Mouse (Mus musculus): Measurements from ENCODE around the gene Tram1l1.
A peak's percentile ranks its signal among the peaks of the same experiment; 100 is the strongest.
"Not testable (repeated sequence)": the region's sequence is repeated elsewhere in the genome, so short reads cannot be mapped to it uniquely, and the experiment has no call there.

The Tram1l1 gene

DNA sequence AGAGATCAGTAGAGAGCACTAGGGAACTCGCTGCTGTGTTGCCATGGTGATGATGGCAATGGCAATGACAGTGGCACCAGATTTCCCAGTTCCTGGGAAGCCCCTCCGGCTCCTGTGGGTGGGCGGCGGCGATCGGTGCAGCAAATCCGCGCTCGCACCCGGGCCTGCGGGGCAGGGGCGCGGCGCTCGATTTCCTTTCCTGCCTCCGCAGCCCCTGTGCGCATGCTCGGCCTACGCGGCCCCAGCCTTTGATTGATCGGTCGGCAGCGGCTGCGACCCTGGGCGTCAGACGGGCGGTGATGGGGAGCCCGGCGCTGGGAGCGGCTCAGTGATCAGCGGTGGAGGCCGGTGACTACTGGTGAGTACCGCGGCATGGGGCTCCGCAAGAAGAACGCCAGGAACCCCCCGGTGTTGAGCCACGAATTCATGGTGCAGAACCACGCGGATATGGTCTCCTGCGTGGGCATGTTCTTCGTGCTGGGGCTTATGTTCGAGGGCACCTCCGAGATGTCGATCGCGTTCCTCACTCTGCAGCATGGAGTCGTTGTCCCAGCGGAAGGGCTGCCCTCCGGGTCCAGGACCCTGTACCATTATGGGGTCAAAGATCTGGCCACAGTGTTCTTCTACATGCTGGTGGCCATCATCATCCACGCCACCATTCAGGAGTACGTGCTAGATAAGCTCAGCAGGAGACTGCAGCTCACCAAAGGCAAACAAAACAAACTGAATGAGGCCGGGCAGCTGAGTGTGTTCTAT is at the start of gene Tram1l1:
TSS of gene Tram1l1 (plus strand) at position 35 of the 756 bp plus-strand sequence.
- DNase-seq (ENCODE audit: low read depth, low spot score) = peak; percentile 52

- no peak for DNase-seq (ENCODE audit: low read depth, low spot score)
Observed at GRCm38 (mm10) chr3:124271229-124271628, 49.4 kb upstream of the Tram1l1 start.

DNA sequence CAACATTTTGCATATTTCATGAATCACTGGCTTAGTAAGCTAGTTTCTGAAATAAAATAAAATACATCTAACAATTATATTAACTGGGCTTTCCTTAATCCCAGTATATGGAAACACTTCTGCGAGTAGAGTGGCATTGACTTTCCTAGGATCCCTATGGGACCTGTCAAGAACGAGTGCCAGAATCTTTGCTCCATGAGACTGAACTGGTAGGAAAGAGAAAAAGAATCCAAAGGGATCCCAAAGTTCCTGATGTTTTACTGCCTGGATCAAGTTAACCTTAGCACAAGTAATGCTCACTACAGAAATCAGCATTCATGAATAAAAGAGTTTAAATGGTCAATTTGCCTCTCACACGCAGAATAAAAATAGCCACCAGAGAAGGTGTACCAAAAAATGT is 49.0 kb upstream of the Tram1l1 start:
- no peak for DNase-seq (ENCODE audit: low read depth, low spot score)

DNA sequence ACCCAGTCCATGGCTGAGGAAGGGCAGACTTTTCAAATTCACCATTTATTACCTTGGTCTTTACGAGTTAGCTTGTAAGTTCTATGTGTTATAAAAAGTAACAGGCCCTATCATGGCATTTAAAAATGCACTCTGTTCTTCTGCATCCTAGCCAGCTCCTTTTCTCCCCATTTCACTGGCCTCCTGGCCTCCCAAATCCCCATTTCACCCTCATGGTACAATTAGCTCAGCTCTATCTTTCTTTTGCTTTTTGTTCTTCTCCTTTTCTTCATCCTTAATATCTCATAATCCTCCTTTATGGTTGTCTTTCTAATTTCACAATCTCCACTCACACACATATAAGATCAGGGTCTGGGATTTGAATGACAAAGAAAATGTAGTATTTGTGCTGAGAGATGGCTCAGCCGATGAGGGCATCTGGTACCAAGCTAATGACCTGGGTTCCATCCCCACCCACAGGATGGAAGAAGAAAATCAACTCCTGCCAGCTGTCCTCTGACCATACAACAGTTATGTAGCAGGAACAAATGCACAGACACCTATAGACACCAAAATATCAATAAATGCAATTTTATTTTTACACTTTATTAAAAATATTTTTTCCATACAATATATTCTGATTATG is 48.1 kb upstream of the Tram1l1 start:
- no peak for DNase-seq (ENCODE audit: low read depth, low spot score)

- DNase-seq (ENCODE audit: low read depth, low spot score) = not testable (repeated sequence)
Observed at GRCm38 (mm10) chr3:124274928-124275609, 45.6 kb upstream of the Tram1l1 start.

- DNase-seq (ENCODE audit: low read depth, low spot score) = not testable (repeated sequence)
Observed at GRCm38 (mm10) chr3:124288936-124289335, 31.7 kb upstream of the Tram1l1 start.

- no peak for DNase-seq (ENCODE audit: low read depth, low spot score)
Observed at GRCm38 (mm10) chr3:124319254-124319653, 1.4 kb upstream of the Tram1l1 start.

DNA sequence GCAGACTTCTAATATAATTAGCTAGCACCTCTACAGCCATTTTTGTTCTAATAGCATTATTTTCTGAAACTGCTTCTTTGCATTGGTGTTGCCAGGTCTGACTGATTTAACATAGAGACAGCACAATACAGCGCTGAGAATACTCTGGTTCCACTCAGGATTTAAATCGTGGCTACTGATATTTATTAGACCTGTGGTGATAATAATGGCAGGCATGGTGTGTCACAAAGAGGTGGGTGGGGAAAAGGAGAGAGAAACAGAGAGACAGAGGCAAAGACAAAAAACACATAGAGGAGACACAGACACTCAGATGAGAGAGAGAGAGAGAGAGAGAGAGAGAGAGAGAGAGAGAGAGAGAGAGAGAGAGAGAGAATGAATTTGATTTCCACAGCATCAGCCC is 257 bp upstream of the Tram1l1 start:
- no peak for DNase-seq (ENCODE audit: low read depth, low spot score)

- no peak for DNase-seq (ENCODE audit: low read depth, low spot score)
Observed at GRCm38 (mm10) chr3:124346445-124346844, 25.8 kb downstream of the Tram1l1 start.

DNA sequence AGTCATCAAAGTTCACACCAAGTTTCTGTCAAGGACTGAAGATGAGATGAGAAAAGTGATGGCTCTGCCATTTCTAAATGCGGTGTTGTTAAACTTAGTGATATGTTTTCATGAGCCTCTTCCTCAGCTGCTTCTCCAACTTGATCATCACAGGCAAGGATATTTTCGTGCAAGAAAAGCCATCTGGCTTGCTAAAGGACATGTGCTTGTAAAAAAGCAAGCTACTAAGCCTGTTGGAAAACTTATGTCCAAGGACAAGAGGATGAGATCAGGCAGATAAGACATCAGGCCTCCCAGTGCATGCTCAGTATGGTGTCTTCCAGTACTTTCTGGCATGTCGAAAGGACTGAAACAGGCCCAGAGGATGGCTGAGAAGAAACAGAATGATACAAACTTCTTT is 36.9 kb downstream of the Tram1l1 start:
- DNase-seq (ENCODE audit: low read depth, low spot score) = no peak

DNA sequence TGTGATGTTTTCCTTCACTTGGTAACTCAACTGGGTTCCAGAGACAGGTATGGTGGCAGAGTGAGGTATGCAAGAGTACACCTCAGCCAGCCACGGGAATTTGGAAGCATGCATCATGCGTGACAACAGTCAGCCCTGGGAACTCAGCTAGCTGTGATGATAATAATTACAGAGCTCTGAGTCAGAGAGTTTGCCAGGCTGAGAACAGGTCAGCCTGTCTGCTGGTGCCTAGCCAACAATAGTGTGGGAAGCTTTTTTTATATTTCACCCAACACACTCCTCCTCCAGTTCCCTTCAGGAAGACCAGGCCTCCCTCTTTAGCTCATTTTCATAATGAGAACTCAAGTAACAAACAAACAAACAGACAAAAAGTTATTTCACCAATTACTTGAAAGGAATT is 51.4 kb downstream of the Tram1l1 start:
- DNase-seq (ENCODE audit: low read depth, low spot score) = no peak

All from WW6 (cell line).